Comparison of ENCODE assay signal across 19 mouse cellular contexts in genomic region chr3:84465822-84466500, GRCm38 (mm10). TPM values are rescaled to one million over a fixed set of nuclear protein-coding genes. Genes with fewer than 3 reads are reported as not detected.
A peak's percentile ranks its signal among the peaks of the same experiment; 100 is the strongest.
DNase-seq lines count a peak whose midpoint lies in the region; ATAC-seq and TF ChIP-seq lines count a peak whose summit lies in the region.
"Had no signal": no experiment of that assay in that cellular context is flagged by ENCODE, and none has a peak within 500 bp of the region (broad histone marks: within the 10 kb centered on the region; RNA-seq: fewer than 3 reads in every experiment).

No protein-coding gene starts in this region.

- no peaks in the 10 kb centered on the region for H3K36me3 ChIP-seq in heart, embryonic 11.5 days (ENCODE audit: control insufficient read depth, insufficient read depth, low read length)
- peaks cover 71% of the 10 kb centered on the region for H3K36me3 ChIP-seq in liver, embryonic 13.5 days
- peaks cover 28% of the 10 kb centered on the region; the same call in 1 of the 2 replicates for H3K36me3 ChIP-seq in liver, postnatal 0 days (replicated peaks; ENCODE audit: insufficient read depth, low read length)
- H3K36me3 ChIP-seq: embryonic facial prominence, embryonic 12.5 days; heart, embryonic 15.5 days; hindbrain, embryonic 13.5 days had no signal

- no peak overlapping the region for H3K4me2 ChIP-seq in heart, embryonic 11.5 days
- H3K4me2 ChIP-seq in liver, embryonic 13.5 days, result peak overlapping the region; percentile 50
- peak overlapping the region; percentile 60 for H3K4me2 ChIP-seq in liver, postnatal 0 days (ENCODE audit: low read depth, low read length)
- H3K4me2 ChIP-seq: embryonic facial prominence, embryonic 12.5 days; heart, embryonic 15.5 days; hindbrain, embryonic 13.5 days had no signal

- H3K4me1 ChIP-seq in heart, embryonic 11.5 days (ENCODE audit: control insufficient read depth, insufficient read depth, low read length), result peaks cover 17% of the 10 kb centered on the region
- peaks cover 90% of the 10 kb centered on the region for H3K4me1 ChIP-seq in liver, embryonic 13.5 days (replicated peaks)
- H3K4me1 ChIP-seq in liver, postnatal 0 days (ENCODE audit: insufficient read depth), result peaks cover 33% of the 10 kb centered on the region

- DNase-seq in heart, adult 11 months, result no peak
- no peak for DNase-seq in liver, embryonic 13.5 days
- DNase-seq in liver, postnatal 0 days, result no peak
- no peak for DNase-seq in layer of hippocampus, postnatal 14 days (ENCODE audit: low spot score in 2 of 2)
- DNase-seq in c-Kit-positive CD71-positive TER-119-positive erythroid progenitor cells, embryonic 14.5 days (ENCODE audit: low spot score), result no peak
- DNase-seq in thymus, adult 18-20 months, result no peak
- DNase-seq: adrenal gland, postnatal 14 days; cerebellum, adult 18-20 months; cerebellum, postnatal 10 days; gastrocnemius, postnatal 10 days had no signal

- 52% methylated on average over 6 of the region's 6 CpGs for WGBS in heart, embryonic 11.5 days (ENCODE audit: insufficient replicate concordance)
- 15% methylated on average over 6 of the region's 6 CpGs for WGBS in liver, embryonic 13.5 days (ENCODE audit: insufficient replicate concordance)
- 42% methylated on average over 6 of the region's 6 CpGs for WGBS in liver, postnatal 0 days (ENCODE audit: insufficient replicate concordance)

- 0 out of 2 replicates have a peak, but pooled peaks have one; percentile 37 for TF ChIP-seq EP300 in liver, postnatal 0 days (IDR thresholded peaks at IDR 0.05; ENCODE audit: low read depth)

- peaks cover 24% of the 10 kb centered on the region for H3K27me3 ChIP-seq in heart, embryonic 11.5 days (ENCODE audit: control insufficient read depth, insufficient read depth, low read length)
- peaks cover 8% of the 10 kb centered on the region; the same call in 1 of the 2 replicates for H3K27me3 ChIP-seq in liver, embryonic 13.5 days
- no peaks in the 10 kb centered on the region for H3K27me3 ChIP-seq in liver, postnatal 0 days (ENCODE audit: insufficient read depth, low read length)
- H3K27me3 ChIP-seq: embryonic facial prominence, embryonic 12.5 days; hindbrain, embryonic 13.5 days; Patski had no signal

- ATAC-seq in heart, embryonic 11.5 days (replicated peaks; ENCODE audit: insufficient number of reproducible peaks, low FRiP score, low TSS enrichment), result 0 out of 2 replicates have a peak, but pooled peaks have one; percentile 15
- peak; percentile 65 for ATAC-seq in granulocyte monocyte progenitor cell, adult 5-6 weeks (replicated peaks; ENCODE audit: poor library complexity, severe bottlenecking)
- ATAC-seq in liver, embryonic 13.5 days (ENCODE audit: low read depth), result peak; percentile 42; the same call in 1 of the 2 replicates
- ATAC-seq in liver, postnatal 0 days, result no peak
- ATAC-seq: activated CD4-positive, CD25-positive, alpha-beta regulatory T cell, adult 4 months; forebrain, embryonic 16.5 days; hindbrain, postnatal 0 days; Patski had no signal

- H3K4me3 ChIP-seq in heart, embryonic 11.5 days (ENCODE audit: low read depth, low read length), result no peak overlapping the region
- H3K4me3 ChIP-seq in liver, embryonic 13.5 days (replicated peaks), result peak overlapping the region; percentile 3; the same call in 1 of the 2 replicates
- H3K4me3 ChIP-seq in liver, postnatal 0 days (ENCODE audit: low read depth, low read length), result no peak overlapping the region; the same call in 1 of the 2 replicates
- H3K4me3 ChIP-seq: embryonic facial prominence, embryonic 12.5 days; heart, embryonic 15.5 days; hindbrain, embryonic 13.5 days had no signal

- peak overlapping the region; percentile 35; the same call in 1 of the 2 replicates for H3K27ac ChIP-seq in heart, embryonic 11.5 days (ENCODE audit: low read depth, low read length)
- H3K27ac ChIP-seq in liver, embryonic 13.5 days, result peak overlapping the region; percentile 99
- no peak overlapping the region; the same call in 1 of the 2 replicates for H3K27ac ChIP-seq in liver, postnatal 0 days (ENCODE audit: low read depth)
- H3K27ac ChIP-seq: embryonic facial prominence, embryonic 12.5 days; heart, embryonic 15.5 days; hindbrain, embryonic 13.5 days; hindbrain, postnatal 0 days had no signal

- H3K9ac ChIP-seq in heart, embryonic 11.5 days (ENCODE audit: low read depth, low read length), result no peak overlapping the region
- H3K9ac ChIP-seq in liver, embryonic 13.5 days, result peak overlapping the region; percentile 56
- H3K9ac ChIP-seq in liver, postnatal 0 days (replicated peaks), result no peak overlapping the region
- H3K9ac ChIP-seq: embryonic facial prominence, embryonic 12.5 days; heart, embryonic 15.5 days; hindbrain, embryonic 13.5 days had no signal

- no peak for TF ChIP-seq CTCF in liver, postnatal 0 days (IDR thresholded peaks at IDR 0.05; ENCODE audit: low read depth)

- no peaks in the 10 kb centered on the region for H3K9me3 ChIP-seq in heart, embryonic 11.5 days (replicated peaks; ENCODE audit: control insufficient read depth, low read length)
- H3K9me3 ChIP-seq in liver, embryonic 13.5 days (replicated peaks), result no peaks in the 10 kb centered on the region
- no peaks in the 10 kb centered on the region for H3K9me3 ChIP-seq in liver, postnatal 0 days (ENCODE audit: low read length)
- H3K9me3 ChIP-seq: embryonic facial prominence, embryonic 12.5 days; heart, embryonic 15.5 days; hindbrain, embryonic 13.5 days had no signal

RNA-seq across cellular contexts. Expression of gene Fhdc1, which starts 14.3 kb away (rescaled TPM):
- polyA plus RNA-seq in heart, embryonic 11.5 days (2014; fragmentation: Nextera tagmentation; extraction: Ambion mirVana), result 1.4 and 5.0 TPM in 2 replicates
- not detected in 2 replicates for total RNA-seq in granulocyte monocyte progenitor cell, adult 5-6 weeks (2014; fragmentation: Nextera tagmentation)
- total RNA-seq in granulocyte monocyte progenitor cell, adult 5-6 weeks (2017), result 0.30 TPM in 1 of 2 replicates, not detected in the other
- polyA plus RNA-seq in liver, embryonic 13.5 days (2015; fragmentation: Nextera tagmentation; extraction: Ambion mirVana), result 30.2 and 30.9 TPM in 2 replicates
- 16.8 and 19.1 TPM in 2 replicates for polyA plus RNA-seq in liver, postnatal 0 days (2015; fragmentation: Nextera tagmentation; extraction: Ambion mirVana)
- total RNA-seq in layer of hippocampus, postnatal 14 days (2021), result 1 to 10 TPM; 2.4 to 3.4 TPM
